Mouse (Mus musculus) frontal cortex, postnatal 36 days (tissue): ENCODE data around the gene Zfp628.

Experiments
- DNase-seq, 2 experiments: peaks; one replicate each; pipeline ENCODE4 v3.0.0; 2022; ENCODE audit warnings: low spot score in 2 of 2

Zfp628 gene

GRCm38 (mm10) chr7:4940068-4940479 lies 25.1 kb downstream of the Zfp628 start:
- DNase-seq: peak; percentile 79 to 82

GRCm38 (mm10) chr7:4942673-4943072 lies 27.7 kb downstream of the Zfp628 start:
- DNase-seq: no peak

- DNase-seq: peak; percentile 93 to 97
Observed at GRCm38 (mm10) chr7:4943223-4943815, 28.3 kb downstream of the Zfp628 start.

- DNase-seq: peak in 1 of 2 experiments; percentile 13
Observed at GRCm38 (mm10) chr7:4947855-4948254, 32.8 kb downstream of the Zfp628 start.

GRCm38 (mm10) chr7:4948386-4948785 lies 33.4 kb downstream of the Zfp628 start:
- no peak for DNase-seq

- no peak for DNase-seq
Observed at GRCm38 (mm10) chr7:4950561-4951342, 35.7 kb downstream of the Zfp628 start.

- no peak for DNase-seq
Observed at GRCm38 (mm10) chr7:4953815-4954445, 38.9 kb downstream of the Zfp628 start.

GRCm38 (mm10) chr7:4957361-4957760 lies 42.3 kb downstream of the Zfp628 start:
- DNase-seq: no peak

GRCm38 (mm10) chr7:4963527-4963926 lies 48.5 kb downstream of the Zfp628 start:
- DNase-seq: no peak

- peak; percentile 59 to 71 for DNase-seq
Observed at GRCm38 (mm10) chr7:4964272-4964671, 49.3 kb downstream of the Zfp628 start, which contains the start of gene Sbk2. Gene Sbk2, minus strand, starts transcription at chr7:4964406.

GRCm38 (mm10) chr7:4964988-4965387 lies 50.0 kb downstream of the Zfp628 start:
- no peak for DNase-seq

GRCm38 (mm10) chr7:4971068-4971467 lies 56.1 kb downstream of the Zfp628 start, which contains the start of gene Sbk3:
Gene Sbk3, minus strand, starts transcription at chr7:4971168.
- DNase-seq: no peak
